Mouse (Mus musculus): ENCODE measurements around the gene Tomm34.

The Tomm34 gene

DNA sequence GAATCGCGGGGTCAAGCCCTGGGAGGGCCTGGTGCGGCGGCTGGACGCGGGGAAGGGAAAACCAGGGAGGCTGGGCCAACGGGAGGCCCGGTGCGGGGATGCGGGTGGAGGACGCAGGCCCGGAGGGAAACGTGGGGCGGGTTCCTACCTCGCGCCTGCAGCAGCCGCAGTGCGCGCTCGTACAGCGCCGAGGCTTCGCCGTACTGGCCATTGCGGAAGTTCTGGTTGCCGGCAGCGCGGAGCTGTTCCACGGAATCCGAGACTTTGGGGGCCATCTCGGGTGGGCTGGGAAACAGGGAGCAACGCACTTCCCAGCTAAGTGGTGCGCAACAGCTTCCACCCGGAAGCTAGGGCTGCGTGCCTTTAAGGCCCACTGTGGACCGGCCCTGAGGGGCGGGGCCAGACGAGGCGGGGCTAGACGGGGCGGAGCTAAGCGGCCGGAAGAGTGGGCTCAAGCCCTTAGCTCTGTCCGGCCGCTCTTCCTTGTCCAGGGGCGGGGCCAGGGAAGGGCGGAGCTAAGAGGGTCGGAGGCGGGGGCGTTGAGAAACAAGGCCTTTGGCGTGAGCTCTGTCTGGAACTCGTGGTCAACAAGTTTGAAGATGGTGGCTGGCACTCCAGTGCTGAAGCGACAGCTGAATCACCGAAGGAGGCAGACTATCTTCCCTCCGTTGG, at the start of gene Tomm34:
Tomm34 (minus strand) TSS at position 405 of the 672 bp plus-strand sequence.
- DNase-seq (ENCODE audit: low read depth, low spot score) = peak; percentile 97

DNA sequence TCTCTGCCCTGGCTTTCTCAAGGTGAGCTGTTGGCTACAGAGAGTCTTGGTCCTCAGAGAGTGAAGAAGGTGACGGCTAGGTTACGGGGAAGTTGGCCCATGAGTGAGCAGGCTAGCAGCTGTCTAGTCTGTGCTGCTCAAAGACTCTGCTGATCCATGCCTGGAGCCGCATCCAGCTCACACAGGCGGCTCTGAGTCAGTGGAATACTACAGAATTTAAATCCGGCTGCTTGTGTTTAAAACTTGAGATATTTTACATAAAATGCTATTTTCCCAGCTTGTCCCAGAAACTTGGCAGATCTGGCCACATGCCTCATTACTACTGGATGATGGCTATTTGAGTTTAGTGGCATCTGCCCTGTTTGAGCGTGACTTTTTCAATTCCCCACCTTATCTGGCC, 48.5 kb upstream of the Tomm34 start:
- no peak for DNase-seq (ENCODE audit: low read depth, low spot score)

DNA sequence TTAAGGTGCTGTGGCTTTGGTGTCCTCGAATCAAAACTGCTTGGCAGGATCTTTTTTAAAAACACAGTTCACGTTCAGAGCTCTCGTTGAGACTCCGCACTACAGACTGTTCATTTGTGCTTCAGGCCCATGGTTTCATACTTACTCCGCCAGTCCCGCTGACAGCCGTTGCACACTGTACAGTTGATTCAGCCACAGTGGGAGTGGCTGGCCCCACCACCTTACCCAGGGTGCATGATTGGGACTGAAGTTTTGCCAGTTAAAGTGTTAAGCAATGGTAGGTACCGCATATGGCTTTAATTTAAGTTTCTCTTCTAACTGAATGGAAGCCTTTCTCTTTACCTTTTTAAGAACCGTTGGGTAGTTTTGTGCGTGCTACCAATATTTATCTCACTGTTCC, 44.6 kb upstream of the Tomm34 start:
- no peak for DNase-seq (ENCODE audit: low read depth, low spot score)

DNA sequence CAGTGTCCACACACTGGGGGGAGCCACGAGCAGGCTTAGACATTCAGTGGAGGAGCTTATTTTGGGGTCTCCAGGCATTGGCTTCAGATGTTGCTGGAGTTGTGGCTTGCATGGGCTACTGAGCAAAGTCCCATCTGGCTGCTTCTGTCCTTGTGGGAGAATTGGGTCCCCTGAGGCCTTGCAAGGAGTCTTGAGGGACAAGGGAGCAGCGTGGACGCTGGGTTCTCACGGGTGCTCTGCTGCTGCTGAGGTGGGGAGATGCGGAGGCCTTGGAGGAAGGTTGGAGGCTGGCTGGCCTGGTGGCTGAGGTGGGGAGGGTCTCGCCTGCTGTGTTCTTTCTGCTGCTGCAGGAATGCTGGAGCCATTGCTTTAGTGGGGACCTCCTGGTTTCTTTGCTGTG, 43.1 kb upstream of the Tomm34 start:
- DNase-seq (ENCODE audit: low read depth, low spot score) = no peak

DNA sequence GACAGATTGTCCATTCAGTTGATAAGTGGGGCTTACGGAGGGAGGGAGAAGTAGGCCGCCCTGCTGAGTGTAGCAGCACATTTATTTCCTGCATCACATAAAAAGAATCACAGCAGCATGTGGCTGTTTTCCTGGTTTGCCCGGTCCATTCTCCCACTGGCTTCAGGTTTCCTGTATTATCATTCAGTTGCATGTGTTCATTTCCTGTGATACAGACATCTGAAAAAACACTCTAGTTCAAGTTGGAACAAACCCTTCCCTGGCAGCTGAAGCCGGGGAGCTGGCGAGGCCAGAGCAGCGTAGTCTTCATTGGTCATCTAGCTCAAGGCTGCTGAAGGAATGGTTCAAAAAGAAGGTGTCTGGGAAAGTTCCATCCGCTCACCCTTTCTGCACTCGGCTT, 40.6 kb upstream of the Tomm34 start:
- no peak for DNase-seq (ENCODE audit: low read depth, low spot score)

DNA sequence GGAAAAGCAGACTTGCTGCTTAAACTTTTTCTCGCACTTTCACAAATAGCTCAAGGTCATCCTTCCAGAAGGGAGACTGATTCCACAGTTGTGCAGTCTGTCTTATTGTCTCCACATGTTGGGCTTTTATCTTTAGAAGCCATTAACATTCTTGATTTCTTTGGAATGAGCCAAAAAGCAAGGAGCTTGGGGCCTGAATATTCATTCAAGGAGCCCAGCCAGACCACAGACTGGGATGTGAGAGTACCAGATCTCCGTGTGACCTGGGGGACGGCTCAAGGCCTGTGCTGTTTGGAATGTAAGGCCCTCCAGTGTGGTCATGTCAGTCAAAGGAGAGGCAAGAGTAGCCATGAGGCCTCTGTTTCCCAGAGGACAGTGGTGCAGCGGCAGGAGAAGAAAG, 37.5 kb upstream of the Tomm34 start:
- DNase-seq (ENCODE audit: low read depth, low spot score) = peak; percentile 60

DNA sequence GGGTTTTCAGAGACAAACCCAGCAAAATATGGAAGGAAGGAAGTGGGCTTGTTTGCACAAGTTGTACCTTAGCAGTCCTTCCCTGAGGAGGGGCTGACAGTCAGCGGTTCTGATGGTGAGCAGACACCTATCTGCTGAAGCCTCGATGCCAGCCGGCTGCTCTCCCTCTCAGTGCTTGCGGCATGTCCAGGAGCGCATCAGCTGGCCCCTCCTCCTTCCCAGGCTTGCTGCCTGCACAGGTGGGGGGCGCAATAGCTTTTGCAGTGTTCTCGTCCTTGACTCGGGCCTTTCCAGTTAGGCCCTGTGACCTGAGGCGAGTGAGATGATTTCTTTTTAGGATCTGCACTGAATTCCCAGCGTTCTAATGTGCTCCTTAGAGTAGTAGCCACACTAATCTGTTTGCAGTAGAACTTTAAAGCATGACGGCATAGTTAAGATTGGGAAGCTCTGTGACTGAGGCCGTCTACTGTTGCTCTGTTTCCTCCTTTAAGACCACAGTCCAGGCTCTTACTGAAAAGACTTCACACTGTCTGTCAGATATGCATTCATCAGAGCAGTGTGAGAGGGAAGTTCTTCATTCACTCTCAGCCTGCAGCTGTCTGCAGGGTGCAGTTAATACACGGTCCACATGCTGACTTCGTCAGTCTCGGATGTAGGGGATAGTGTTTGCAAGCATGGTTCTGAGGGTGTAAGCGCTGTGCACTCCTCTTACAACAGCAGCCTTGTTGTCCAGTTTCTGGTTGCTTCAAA, 36.3 kb upstream of the Tomm34 start:
- peak; percentile 44 for DNase-seq (ENCODE audit: low read depth, low spot score)

DNA sequence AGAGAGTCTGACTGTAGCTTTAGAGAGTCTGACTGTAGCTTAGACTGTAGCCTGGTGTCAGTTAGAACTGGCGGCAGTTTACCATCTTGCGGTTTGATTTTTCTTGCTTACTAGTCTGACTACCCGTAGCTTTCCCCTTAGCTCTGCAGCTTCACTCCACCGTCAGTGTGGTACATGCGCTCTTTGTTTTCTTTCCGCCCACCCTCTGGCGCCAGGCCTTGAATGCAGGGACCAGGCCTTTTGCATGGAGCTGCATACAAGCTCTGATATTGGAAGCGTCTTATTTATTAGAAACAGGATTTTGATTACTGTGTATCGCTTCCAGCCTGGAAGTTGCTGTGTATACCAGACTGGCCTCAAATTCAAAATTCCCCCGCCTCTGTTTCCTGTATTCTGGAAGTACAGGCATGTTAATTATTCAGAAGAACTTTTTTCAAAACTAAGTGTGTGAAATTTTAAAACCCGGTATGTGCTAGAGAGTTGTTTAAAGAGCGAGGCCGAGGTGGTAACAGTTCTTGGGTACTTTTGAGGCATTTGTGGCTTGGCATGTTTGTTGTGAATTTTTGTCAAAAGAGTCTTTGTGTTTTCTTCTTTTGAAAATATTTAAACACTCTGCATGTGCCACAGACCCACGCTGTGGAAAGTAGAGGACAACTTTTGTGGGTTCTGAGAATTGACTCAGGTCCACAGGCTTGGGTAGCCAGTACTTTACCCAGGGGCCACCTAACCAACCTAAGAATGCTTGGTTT, 35.5 kb upstream of the Tomm34 start:
- DNase-seq (ENCODE audit: low read depth, low spot score) = no peak

DNA sequence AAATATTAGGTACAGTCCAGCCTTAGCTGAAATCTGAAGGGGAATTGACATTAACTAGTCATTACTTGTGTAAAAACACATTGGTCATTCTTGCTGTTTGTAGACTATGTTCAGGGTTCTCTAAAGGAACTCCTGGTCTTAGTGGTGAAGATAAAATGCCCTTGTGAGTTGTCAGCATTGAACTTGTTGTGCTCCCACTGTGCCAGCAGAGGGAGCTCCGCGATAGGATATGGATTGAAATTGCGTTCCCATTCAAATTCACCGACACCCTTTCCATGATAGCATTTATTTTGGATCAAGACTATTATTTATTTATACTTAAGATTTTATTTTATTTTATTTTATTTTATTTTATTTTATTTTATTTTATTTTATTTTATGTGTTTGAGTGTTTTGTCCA, 32.5 kb upstream of the Tomm34 start:
- peak; percentile 36 for DNase-seq (ENCODE audit: low read depth, low spot score)

DNA sequence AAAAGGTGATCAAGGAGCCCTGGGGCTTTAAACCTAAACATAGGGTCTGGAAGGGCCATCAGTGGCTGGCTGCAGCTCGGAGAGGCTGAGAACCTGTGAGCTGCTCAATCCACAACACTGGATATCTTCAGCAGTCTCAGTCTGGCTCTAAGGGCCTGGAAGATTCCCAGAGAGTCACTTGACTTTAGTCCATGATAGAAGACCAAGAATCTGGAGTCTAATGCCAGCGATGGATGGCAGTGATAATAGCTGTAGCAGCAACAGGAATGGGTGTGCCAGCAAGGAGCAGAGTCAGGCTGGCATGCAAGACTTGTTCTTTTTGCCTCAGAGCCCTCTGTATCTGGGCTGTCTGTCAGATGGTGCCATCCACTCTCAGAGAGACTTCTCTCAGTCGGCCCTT, 31.4 kb upstream of the Tomm34 start:
- DNase-seq (ENCODE audit: low read depth, low spot score) = no peak

DNA sequence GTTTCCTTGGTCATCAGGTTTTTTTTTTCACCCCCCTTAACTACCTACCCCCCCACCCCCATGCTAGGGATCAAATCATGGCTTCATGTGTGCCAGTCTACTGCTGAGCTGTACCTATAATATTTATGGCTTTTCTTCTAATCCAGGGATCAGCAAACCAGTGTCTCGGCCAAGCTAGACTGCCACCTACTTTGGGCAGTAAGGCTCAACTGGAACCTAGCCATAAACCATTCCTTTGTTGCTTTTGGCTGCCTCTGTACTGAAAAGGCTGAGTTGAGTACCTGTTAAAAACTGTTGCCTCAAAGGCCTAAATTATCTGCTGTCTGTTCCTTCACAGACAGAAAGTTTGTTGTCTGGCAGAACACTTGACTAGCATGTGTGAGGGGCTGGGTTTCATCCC, 31.0 kb upstream of the Tomm34 start:
- DNase-seq (ENCODE audit: low read depth, low spot score) = no peak

DNA sequence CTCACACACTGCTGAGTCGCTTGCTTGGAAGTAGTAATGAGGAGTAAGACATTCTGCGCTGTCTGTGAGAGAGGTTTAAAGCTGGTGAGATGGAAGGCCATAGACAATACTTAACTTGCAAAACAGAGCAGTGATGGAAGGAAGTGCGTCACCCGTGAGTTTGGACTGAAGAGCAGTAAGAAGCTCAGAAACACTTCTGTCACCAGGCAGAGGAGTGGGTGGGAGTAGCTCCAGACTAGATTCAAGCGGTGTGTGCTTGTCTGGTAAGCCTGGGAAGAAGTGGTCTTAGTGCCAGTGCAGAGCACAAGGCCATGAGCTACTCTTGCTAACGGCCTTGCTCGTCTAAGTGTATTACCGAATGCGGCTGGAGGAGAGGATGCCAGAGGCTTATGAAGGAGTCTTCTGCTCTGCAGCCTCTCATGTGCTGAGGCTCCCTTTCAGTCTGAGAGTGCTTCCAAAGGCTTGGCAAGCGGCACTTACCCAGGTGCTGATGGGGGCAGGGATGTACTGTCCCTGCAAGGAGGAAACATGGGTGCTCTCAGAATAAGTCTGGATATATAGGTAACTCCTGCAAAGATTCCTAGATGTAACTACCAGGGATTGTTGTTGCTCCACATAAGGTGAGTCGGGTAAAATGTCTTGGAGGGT, 27.8 kb upstream of the Tomm34 start:
- no peak for DNase-seq (ENCODE audit: low read depth, low spot score)

DNA sequence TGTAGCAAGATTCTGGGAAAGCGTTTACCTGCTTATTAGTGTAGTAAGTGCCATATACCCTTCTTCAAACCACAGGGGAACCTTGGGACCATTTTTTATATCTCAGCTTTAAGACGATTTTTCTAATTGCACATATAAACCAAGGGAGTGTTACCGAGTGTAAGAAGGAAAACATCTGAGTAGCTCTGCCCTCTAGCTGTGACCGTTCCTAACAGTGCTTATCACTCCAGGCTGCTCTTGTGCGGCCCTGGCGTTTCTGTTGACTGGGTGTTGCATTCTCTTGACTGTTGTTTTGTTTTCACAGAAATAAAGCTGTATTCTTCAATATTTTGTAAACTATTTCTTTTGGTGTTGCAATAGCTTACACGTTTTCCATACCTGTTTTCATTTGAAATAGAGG, 23.2 kb upstream of the Tomm34 start:
- DNase-seq (ENCODE audit: low read depth, low spot score) = no peak

DNA sequence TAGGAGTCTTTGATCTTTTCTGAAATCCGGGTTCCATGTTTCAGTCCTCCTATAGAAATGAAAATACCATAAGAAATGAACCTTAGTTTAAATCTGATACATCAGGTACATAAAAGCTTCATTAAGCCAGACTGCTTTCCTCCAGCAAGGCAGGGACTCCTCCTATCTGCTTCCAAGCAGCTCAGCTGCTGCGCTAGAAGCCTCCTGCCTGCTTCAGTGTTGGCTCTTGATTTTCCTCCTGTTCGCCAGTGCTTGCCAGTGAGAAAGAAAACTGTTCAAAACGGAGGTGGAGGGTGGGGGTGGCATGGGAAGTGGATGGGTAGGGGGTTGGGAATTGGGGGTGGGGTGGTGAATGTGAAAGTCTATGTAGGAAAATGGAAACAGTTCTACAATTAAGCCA, 18.5 kb upstream of the Tomm34 start:
- DNase-seq (ENCODE audit: low read depth, low spot score) = no peak

DNA sequence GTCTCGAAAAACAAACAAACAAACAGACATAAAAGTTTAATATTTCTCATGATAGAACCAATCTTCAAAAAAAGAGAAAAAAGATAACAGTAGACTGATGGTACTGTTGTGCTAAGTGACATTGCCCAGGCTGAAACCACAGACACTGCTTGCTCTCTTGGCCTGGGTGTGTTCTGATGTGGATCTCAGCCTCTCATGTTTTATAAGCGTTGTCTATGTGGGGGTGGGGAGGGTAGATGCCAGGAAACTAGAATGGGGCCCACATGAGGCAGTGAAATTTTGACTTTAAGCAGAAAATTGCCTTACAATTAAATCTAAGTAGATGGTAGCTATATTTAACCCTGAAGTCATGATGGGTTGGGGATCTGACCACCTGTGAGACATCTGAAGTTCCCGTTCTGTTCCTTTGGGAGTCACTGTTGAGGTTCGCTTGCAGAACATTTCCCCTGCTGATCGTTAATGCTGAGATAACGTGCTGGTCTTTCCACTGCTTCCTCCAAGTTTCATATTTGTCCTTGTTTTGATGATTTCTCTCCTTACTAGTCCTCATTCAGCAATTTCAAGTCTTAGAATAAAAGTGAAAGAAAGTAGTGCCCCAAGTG, 16.5 kb upstream of the Tomm34 start:
- DNase-seq (ENCODE audit: low read depth, low spot score) = no peak

DNA sequence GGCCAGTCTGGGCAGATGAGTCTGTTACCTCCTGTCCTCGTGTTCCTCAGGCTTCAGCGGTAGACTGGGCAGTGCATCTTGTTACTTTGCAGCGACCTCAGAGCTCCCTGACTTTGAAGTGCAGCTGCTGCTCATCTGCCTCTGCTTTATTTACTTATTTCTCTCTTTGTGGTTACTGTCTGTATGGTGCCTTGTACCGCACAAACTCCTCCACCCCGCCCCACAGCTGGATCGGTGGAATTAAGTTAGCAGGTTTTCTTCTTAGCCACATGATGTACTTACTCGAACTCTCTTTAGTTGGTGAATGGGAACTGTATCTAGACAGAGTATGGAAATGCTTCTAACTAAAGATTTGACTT, 13.4 kb upstream of the Tomm34 start:
- no peak for DNase-seq (ENCODE audit: low read depth, low spot score)

DNA sequence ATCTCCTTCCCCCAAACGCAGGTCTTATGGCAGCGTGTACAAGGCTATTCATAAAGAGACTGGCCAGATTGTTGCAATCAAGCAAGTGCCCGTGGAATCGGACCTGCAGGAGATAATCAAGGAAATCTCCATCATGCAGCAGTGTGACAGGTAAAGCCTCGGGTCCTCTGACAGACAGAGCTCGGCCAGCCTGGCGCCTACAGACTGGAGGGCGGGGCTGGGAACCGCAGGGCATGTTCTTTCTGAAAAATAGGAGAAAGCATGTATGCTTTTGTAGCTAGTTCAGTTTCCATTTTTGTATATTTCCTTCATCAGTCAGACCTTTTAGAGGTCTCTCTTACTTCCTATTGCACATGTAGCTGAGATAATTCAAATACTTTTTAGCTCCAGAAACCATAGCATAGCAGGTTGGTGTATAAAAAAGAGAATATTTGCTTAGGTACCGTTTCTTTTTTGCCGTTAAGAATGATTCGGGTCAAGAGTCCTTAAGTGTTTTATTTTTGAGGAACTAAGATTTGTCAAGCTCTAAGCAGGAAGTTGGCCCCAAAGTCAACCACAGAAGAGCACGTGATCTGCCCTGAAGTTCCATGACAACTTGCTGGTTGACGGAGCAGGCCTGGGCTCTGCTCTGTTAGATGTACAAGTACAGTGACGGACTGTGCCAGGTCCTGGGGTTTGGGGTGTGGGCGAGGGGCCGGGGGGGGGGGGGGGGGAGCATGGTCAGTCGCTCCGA, 12.8 kb upstream of the Tomm34 start:
- no peak for DNase-seq (ENCODE audit: low read depth, low spot score)

DNA sequence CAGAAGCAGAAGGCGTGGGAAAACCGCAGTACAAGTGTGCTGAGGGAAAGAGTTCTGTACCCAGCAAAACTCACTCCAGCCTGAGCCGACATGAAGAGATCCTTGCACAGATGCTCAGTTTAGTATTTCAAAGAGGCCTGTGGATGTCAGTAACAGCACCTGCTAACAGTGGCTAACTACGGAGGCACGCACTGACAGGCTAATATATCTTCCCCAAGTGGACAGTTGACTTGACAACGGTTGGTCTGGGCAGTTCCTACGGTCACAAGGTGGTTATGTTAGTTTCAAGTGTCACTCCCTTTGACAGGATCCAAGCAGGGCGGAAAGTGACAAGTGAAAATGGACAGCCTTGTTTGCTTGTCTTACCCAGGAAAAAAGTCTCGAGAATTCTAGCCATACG, 11.2 kb upstream of the Tomm34 start:
- DNase-seq (ENCODE audit: low read depth, low spot score) = no peak

DNA sequence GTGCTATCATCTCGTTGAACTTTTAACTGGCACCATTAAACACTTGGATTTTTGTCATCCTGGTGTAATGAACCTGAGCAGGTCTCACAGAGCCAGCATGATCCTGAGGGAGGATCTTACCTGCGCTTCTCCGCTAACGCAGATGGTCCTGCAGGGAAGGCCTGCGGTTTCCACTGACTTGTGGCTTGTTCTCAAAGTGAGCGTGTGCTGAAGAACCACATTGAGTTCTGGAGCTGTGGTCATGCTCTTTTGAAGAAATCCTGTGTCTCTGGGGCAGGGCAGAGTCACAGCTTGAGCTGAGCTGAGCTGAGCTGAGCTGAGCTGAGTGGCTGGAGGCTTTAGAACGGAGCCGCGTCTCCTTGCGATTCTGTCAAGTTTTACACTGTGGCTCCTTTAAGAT, 10.6 kb upstream of the Tomm34 start:
- DNase-seq (ENCODE audit: low read depth, low spot score) = no peak

DNA sequence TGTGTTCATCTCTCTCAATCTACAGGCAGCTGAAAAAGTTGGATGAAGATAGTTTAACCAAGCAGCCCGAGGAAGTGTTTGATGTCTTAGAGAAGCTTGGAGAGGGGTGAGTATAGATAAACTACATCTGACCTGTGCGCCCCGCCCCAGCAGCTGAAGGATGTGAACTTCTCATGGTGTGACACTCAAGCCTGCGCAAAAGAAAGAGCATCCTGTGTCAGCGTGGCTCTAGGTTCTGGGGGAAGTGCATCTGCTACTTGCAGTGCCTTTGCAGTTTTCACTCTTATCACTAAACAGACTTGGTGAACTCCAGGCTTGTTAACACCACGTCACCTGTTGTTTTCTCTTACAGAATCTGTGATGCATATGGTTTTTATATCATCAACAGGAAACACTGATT, 8.5 kb upstream of the Tomm34 start:
- DNase-seq (ENCODE audit: low read depth, low spot score) = no peak

DNA sequence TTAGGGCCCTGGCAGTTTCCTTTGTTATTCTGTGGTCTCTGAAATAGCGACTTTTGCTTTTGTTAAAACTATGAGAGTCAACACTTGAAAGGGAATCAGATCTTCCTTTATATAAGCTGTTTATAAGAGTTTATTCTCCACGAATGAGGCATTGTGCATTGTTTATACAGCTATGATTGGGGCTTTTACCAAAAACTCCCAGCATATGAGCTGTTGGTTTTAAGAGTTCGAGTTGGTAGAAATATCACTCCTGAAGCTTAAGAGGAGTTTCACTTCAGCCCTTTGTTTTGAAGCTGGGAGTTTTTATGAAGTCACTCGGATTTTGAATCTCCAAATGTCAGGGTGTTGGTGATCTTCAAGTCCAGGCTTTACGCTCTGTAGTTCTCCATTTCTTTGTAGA, 6.9 kb upstream of the Tomm34 start:
- no peak for DNase-seq (ENCODE audit: low read depth, low spot score)

All from R1 (cell line).